Mouse (Mus musculus) adrenal gland, postnatal 25 days (tissue): ENCODE data around the gene Colgalt2. TPM values are rescaled to one million over a fixed set of nuclear protein-coding genes. Genes with fewer than 3 reads are reported as not detected.
A peak's percentile ranks its signal among the peaks of the same experiment; 100 is the strongest.
"Not testable (repeated sequence)": the region's sequence is repeated elsewhere in the genome, so short reads cannot be mapped to it uniquely, and the experiment has no call there.

Experiments used
- DNase-seq: peaks from one replicate; pipeline ENCODE4 v3.0.0; 2021; ENCODE audit warnings: mixed read lengths
- long read RNA-seq: library from polyadenylated mRNA; stranded (forward); transcript quantifications from one replicate; pipeline ENCODE4 v2.0.0, GENCODE M21; 2021
- total RNA-seq: library from RNA; stranded (reverse); gene quantifications from 2 replicates; pipeline ENCODE4 v1.2.3, GENCODE M21; 2021

Gene Colgalt2
- total RNA-seq: 2.6 and 4.4 TPM in 2 replicates
- long read RNA-seq, full-length matches to known transcripts: 4 of 5 reads
- long read RNA-seq, partial matches to known transcripts: 1 of 5 reads
- long read RNA-seq, other reads (novel, unspliced or antisense): 0 of 5 reads

DNA sequence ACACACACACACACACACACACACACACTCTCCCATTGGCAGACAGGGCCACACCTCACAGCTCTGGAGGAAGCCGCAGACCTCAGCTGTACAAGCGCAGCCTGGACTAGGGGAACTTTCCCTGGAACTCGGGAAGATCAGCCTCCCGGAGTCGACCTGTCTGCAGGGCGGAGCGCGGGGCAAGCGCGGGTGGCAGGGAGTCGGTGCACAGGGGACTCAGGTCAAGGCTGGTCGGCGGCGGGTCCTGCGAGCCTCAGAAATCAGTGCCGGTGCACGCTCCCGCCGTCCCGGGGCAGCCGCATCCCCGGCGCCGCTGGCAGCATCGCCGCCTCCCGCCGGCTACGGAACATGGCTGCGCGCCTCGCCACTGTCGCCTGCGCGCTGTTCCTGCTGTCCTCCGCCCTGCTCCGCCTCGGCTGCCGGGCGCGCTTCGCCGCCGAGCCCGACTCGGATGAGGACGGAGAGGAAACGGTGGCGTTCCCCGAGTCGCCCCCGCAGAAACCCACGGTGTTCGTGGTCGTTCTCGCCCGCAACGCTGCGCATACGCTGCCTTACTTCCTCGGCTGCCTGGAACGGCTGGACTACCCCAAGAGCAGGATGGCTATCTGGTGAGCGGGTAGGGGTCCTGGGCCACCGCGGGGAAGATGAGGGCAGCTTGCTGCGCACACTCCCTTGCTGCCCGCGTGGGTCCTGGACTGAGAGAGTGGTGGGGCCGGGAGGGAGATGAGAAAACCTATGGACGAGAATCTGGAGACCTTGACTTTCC is at the start of gene Colgalt2:
TSS of gene Colgalt2 (plus strand) at position 41 of the 766 bp plus-strand sequence.
- DNase-seq: peak; percentile 61

DNA sequence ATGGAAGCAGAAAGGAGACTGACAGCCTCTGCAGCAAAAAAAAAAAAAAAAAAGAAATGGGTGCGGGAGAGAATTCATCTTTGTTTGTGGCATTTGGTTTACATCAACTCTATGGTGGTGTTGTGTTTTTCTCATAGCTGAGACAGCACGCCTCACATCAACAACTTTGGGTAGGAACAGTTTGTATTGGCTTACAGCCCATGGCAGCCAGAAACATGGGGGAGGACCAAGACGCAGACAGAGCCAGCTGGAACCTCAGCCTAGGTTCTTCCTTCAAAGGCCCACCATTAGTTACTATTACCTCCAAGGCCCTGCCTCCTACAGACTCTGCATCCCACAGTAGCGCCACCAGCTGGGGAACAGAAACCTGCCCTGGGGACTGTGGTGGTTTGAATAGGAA is 42.9 kb upstream of the Colgalt2 start:
- DNase-seq: no peak

DNA sequence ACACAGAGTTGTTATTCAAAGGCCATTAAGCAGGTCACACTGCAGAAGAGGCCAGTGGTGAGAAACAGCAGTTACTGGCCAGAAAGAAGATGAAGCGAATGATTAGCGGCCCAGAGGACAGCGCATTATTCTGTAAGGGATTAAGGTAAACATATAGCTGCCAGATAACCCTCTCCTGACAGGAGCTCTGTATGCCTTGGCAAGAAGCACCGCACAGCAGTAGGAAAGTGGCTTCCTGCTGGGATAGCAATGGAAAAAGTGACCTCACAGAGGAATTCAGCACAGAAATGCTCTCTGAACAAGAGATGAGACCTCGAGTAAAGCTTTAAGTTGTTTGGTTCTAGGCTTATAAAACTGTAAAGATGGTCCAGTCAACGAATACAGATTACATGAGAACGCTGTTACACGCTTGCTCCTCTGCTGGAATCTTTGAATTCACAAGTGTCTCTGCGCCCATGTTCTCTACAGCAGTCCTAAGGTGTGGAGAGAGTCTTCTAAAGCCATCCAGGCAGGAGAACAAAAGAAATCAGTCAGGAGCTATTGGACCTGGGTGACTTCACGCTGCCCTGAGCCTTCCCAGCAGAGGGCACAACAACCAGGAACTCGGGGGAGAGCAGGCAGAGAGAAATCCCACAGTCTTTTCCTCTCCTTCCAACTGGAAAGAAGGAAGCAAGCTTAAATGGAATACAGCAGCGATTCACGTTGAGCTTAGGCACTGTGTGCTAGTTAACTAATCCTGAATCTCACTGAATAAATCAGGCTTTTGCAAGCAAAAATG is 31.1 kb upstream of the Colgalt2 start:
- DNase-seq: no peak

DNA sequence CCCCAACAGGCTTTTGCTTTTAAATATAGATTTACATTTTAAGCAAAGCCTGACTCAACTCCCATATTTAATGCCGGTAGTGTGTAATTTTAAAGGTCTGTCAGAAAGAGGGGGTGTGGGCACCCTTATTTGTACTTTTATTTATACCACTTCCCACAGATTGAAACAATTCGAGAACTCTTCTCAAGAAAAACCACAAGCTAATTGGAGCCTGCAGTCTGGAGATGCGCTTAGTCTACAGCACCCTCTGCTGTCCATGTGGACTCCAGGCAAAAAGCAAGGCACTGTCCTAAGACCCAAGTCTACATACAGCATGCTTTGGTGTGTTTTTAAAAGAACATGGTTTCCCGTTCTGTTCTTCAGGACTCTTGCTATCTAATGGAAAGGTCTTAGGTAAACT is 30.5 kb upstream of the Colgalt2 start:
- DNase-seq: peak; percentile 44

DNA sequence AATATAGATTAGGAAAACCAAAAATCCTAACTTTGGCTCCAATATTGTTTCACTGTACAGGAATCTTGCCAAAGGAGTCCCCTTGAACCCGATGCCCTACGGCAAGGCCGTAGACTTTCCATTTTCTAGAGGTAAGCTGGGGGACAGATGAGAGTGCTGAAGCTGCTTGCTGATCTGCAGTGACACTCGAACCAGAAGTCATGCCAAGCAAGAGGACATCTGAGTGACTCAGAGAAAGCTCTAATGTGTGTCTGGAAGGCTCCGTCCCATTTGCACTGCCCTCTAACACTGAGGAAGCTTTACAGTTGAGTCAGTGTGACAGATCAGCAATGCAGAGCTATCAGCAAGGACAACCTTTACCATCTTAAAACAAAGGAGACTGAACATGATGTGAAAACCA is 21.3 kb upstream of the Colgalt2 start:
- no peak for DNase-seq

DNA sequence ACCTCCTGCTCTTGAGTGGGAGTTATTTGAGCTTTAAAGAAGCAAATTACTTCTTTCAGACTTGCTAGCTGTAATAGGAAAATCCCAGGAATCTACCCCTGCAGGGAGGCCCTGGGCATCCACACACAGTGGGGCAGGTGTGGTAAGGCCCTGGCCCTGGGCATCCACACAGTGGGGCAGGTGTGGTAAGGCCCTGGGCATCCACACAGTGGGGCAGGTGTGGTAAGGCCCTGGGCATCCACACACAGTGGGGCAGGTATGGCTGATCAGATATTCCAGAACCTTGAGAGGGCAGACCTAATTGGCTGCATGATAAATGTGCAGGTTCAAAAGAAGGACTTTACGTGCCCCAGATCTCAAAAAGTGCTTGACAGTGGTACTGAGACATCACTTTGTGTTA is 15.0 kb upstream of the Colgalt2 start:
- no peak for DNase-seq

DNA sequence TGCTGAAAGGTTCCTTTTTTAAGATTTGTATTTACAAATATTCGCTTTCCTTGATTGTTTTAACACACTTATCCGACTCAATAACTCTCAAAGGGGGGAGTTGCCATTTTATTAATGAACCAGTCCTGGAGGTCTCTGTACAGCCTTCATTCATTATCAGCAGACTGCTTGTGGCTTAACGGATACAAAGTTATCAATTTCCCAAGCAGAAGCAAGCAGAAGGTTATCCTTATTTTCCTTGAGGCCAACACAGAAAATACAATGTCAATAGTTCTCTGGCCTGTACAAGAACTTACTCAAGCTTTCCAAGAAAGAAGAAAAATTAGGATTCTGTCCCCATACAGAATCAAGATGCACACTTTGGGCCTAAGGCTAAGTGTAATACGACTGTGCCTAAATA is 13.9 kb upstream of the Colgalt2 start:
- DNase-seq: not testable (repeated sequence)

DNA sequence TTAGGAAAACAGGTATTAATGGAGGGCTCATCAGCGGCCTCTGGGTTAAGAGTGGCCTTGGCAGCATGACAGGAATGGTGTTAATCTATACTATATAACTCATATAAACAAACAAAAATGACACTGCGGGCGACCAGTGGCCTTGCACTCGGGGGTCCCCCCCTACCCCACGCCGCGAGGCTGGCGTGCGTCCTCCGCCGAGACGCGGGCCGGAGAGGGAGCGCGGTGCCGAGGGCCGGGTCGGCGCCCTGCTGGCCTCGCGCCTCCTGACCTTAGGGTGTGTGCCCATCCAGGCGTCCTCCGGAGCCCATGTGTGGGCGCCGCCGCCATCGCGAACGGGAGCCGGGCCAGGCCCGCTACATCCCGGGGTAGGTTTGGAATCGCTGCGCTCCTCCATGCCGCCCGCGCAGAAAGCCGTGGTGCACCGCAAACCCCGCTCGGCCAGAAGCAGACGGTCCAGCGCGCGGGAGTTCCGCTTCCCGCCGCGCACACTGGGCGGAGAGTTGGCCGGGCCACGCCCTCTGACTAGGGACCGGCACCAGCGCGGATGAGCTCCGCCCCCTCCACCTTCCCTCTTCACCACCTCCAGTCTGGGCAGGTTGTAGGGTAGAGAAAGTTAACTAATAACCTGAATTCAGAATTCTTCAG is 13.3 kb upstream of the Colgalt2 start, which contains the start of gene Tsen15:
TSS of gene Tsen15 (minus strand) at position 501 of the 648 bp plus-strand sequence.
- DNase-seq: peak; percentile 87

DNA sequence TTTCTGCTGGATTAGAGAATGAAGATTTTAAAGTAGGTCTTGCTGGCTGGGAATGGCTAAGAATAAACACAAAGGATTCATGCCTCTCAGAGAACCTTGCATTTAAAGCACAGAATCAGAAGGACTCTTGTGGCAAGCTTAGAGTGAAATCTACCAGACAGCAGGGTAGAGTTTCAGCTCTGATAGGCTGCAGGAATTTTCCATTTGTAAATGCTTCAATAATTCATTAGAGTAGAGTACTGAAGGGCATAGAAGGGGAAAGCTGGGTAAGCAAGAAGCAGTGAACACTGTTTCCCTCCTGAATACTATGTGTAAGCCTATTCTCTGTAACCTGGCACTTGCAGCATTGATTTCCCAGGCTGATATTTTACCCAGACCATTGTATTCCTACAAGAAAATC is 10.4 kb upstream of the Colgalt2 start:
- no peak for DNase-seq

DNA sequence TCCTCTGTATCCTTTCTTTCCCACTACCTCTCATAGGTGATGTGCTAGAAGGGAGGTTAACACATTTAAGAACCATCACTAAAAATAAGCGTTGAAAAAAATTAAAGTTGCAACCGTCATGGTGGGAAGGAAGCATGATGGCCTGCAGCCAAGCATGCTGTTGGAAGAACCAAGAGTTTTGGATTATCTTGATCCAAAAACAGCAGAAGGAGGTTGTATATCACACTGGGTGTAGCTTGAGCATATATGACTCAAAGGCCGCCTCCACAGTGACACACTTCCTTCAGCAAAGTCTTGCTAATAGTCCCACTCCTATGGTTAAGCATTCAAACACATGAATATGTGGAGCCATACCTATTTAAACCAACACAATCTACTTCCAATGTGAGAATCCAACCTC is 5.5 kb upstream of the Colgalt2 start:
- no peak for DNase-seq

DNA sequence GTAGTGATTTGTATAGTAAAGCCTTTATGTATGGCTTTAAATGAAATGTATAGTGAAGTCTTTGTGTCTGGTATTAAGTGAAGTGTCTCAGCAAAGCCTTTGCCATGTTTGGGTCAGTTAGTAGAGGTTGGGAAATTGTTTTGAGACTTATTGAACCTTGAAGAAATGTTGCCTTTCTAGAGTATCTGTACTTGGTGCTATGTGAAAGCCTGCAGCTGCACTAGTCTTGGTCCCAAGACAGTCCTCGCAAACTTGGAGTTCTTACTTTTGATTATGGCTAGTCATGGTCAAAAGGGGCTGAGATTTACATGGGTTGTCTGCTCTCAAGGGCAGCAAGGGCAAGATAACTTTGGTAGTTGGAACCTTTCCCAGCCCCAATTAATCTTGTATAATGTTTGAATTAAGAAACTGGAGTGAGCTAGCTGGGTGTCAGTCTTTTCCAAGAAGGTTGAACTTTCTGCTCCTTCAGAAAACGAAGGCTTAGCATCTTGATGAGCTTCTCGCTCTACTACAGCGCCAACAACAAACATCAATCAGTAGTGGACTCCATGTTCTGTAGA is 4.6 kb upstream of the Colgalt2 start:
- no peak for DNase-seq

DNA sequence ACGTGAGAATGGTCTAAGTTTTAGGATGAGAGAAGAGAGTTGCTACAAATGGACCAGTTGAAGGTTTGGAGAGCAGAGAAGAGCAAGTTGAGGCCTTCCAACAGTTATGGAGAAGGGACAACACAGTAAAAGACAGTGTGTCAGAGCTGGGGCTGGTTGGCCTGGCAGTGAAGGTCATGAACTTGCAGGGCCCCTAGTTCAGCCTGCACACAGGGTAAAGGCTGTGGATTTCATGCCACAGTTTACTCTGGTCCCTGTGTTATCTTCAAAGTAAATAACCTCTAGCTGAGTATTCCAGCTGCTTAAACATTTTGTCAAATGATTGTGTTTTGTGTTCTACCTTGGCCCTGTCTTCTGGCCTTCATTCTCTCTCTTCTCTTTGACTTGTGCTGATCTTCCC is 922 bp upstream of the Colgalt2 start:
- DNase-seq: no peak

DNA sequence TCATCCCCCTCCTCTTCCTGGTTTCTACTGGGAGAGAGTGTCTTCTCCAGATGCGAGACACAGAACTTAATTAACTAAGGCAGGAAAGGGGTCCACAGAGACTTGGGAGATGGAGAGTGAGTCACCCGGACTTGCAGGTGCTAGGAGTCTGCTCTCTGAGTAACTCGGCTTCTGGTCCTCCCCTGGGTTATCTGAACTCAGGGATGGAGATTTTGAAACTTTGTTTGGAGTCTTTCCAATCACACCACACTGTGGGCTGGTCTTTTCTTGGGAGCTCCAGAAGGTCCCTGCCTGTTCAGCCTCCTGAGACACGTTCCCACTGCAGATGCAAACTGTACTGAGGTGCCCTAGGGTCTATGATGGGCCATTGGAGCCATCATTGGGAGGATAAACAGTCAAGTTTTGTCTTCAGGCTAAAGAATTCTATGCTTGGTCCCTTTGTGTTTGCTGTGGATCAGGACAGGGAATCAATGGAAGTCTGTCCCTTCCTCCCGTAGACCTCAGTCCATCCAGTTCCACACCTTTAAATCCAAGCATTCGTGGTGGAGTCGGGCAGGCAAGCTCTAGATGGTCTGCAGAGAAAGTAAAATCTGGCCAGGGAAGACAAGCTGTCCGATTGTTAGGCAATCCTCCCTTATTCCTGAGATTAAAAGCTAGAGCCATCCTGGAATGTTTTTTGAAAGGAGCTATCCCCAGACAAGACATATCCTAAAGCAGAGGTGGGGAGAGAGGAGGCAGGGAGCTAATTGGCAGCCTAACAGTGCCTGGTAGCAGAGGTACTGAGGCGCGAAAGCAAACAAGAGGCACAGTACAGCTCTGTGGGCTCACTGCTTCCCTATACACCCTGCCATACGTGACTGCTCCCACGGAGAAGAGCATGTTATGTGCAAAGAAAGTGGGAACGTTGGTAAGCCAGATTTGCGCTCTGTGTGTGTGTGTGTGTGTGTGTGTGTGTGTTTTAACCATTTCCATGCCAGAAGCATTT is 1.2 kb downstream of the Colgalt2 start:
- no peak for DNase-seq

DNA sequence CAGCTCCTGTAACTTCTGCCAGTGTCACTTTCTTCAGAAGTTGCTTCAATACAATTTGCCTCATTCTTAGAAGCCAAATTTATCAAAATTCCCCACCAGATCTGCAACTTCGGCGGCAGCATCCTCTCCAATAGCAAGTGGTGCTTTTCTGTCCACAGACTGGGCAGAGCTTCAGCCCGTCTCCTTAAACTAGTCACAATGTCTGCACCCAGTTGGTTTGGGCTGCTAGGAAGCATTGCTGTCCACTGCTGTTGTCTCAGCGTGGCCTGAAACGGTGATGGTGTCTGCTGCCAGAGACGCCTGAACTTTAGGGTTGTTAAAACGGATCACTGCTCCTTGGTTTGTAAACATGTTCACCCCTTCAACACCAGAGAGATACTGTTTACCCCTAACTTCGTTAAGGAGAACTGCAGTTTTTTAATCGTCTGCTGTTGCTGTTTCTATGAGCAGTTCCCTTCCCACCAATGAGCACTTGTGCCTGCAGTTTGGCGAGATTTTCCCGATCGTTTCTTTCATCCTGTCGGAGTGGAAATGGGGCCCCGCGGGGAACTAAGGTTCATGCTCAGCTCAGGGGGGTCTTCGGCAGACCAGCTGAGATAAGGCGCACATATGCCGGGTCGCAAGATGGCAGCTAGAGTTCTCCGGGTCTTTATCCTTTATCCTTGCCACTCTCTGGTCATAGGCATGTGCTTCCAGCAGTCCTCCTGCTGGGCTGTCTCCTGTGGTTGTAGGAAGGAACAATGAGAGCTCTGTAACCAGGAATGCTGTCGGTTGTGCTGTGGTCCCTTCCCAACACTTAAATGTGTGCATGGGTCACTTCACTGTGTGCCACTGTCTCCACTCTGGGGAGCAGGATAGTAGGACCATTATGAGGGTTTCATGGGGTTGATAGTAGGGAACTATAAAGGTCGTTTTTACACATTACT is 7.7 kb downstream of the Colgalt2 start:
- no peak for DNase-seq

DNA sequence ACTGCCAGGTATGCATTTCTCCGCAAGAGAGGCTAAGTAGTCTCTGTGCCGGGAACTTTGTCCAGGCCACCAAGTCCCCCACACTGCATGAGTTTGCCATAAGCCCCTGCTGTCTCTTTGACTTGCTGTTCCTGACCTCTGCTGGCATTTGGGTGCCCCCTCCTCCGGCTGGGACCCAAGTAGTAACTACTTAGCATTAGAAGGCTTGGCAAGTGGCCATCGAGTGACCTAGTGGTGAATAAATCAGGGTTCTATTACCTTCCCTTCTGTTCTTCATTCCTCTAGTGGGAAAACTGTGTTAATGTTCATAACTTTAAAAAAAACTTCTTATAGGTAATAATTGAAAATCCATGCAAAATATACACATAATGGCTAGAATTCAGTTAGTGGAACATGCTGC is 9.7 kb downstream of the Colgalt2 start:
- no peak for DNase-seq

DNA sequence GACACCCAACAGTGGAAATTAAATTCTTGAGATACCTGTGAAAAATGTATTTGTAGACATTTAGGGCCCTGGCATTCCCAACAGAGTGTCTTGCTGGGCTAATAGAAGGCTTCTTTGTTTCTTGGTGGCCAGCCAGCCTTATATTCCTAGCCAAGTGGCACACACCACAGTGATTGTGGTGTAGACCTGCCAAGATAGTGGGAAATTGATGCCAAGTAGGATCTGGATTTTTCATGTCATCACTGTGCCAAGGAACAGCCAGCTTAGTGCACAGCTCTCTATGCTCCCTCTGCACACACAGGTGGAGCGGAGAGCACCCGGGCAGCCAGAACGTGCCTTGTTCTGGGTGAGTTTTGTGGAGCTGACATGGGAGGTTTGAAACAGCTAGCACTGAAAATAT is 11.0 kb downstream of the Colgalt2 start:
- no peak for DNase-seq

DNA sequence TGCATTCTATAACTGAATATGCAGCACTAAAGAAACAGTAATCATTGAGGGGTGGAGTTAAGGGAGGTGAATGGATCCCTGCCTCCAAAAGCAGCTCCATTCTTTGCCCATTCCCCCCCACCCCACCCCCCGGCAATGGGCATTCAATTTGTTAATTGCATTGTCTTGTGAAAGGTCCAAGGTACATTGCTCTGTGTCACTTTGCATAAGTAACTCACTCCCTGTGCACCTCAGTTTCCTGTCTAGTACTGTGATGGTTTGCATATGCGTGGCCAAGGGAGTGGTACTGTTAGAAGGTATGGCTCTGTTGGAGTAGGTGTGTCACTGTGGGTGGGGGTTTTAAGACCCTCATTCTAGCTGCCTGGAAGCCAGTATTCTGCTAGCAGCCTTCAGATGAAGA is 13.5 kb downstream of the Colgalt2 start:
- no peak for DNase-seq

DNA sequence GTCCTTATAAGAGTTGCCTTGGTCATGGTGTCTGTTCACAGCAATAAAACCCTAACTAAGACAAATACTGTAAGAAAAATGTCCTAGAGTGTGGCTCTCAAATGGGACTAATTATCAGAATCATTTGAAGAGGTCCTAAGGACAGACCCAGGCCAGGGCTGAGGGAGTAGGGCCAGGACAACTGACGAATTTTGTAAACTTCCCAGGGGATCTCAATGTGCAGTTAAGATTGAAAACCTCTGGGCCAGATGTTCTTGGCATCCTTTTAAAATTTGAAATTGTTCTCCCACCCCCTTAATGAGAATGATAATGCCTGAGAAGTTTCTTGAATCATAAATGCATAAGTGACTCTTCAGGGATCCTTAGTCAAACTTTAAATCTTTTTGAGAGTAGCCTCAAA is 14.3 kb downstream of the Colgalt2 start:
- no peak for DNase-seq

DNA sequence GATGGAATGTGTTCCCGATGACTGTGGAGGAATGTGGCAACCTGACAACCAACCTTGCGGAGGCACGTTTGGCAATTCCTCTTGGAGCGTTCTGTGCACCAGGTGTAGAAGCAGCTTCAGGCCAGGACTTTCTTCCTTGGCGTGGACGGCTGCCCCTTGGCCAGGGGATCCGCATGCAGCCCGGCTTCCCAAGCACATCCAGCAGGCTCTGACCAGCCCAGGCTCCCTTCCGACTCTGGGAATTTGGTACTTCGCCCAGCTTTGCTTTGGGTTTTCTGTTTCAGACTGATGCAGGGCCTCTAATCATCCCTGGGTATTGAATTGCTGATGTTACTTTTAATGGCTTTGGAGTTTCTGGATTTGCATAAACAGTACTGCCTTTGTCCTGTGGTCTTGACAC is 14.8 kb downstream of the Colgalt2 start:
- DNase-seq: no peak

DNA sequence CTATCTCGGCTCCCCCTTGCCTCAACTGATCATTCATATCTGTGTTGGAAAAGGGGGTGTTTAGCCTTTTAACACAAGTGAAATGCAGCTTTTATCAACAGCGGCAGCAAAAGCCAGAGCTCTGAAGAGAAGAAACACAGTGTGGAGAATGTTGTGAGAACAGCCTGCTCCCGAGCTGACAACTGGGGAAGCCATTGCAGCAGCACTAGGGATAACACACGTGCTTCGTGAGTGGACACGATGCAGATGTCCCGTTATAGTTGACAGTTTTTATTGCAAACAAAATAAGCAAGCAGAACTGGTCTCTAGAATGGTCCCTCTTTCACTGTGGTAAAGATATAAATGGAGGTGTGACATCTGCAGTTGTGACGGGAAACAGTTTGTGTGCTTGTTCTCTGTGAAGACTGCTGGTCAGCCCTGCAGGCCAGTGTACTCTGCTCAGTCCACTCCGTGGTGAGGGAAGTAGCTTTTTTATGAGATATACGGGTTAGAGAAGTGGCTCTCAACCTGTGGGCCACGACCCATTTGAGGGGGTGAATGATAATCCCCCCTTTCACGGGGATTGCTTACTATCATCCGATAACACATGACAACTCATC is 16.8 kb downstream of the Colgalt2 start:
- DNase-seq: no peak
